Mouse (Mus musculus) neural tube, embryonic 13.5 days (tissue): ENCODE results near the gene Myocd. TPM values are rescaled to one million over a fixed set of nuclear protein-coding genes. Genes with fewer than 3 reads are reported as not detected.

Experiments used
- ATAC-seq: fragments of 200-750 bp; cut with Nextera tagmentation; 2 replicates; pipeline ENCODE4 v1.8.0; 2017; ENCODE audit warnings: low read depth, mild to moderate bottlenecking, moderate TSS enrichment, moderate library complexity
- H3K27ac ChIP-seq: fragments of 300-500 bp; sonication (generic); replicated peaks from 2 replicates; pipeline ENCODE4 v1.5.1; 2015; ENCODE audit warnings: moderate library complexity, mild to moderate bottlenecking, inconsistent platforms
- H3K27me3 ChIP-seq: fragments of 300-500 bp; sonication (generic); 2 replicates; pipeline ENCODE4 v1.6.1; 2015; ENCODE audit warnings: mild to moderate bottlenecking, inconsistent platforms
- H3K36me3 ChIP-seq: fragments of 300-500 bp; sonication (generic); 2 replicates; pipeline ENCODE4 v1.6.1; 2015; ENCODE audit warnings: mild to moderate bottlenecking, inconsistent platforms
- H3K4me1 ChIP-seq: fragments of 300-500 bp; sonication (generic); replicated peaks from 2 replicates; pipeline ENCODE4 v1.6.1; 2015; ENCODE audit warnings: inconsistent platforms
- H3K4me2 ChIP-seq: fragments of 300-500 bp; sonication (generic); 2 replicates; pipeline ENCODE4 v1.6.1; 2015; ENCODE audit warnings: inconsistent platforms, mild to moderate bottlenecking, moderate library complexity
- H3K4me3 ChIP-seq: fragments of 300-500 bp; sonication (generic); 2 replicates; pipeline ENCODE4 v1.5.1; 2015; ENCODE audit warnings: mild to moderate bottlenecking, inconsistent platforms
- H3K9ac ChIP-seq: fragments of 300-500 bp; sonication (generic); 2 replicates; pipeline ENCODE4 v1.6.1; 2015; ENCODE audit warnings: moderate library complexity, mild to moderate bottlenecking, inconsistent platforms
- H3K9me3 ChIP-seq: fragments of 300-500 bp; sonication (generic); 2 replicates; pipeline ENCODE4 v1.6.1; 2016; ENCODE audit warnings: inconsistent platforms
- WGBS: fragments of 180-500 bp; shearing (Covaris S2); methylation state at CpG from one replicate; pipeline ENCODE4 v1.1.7; 2015; 5-methylcytosine and 5-hydroxymethylcytosine counted together
- polyA plus RNA-seq: library from polyadenylated mRNA; unstranded; fragments of >200 nt; fragmentation: Nextera tagmentation; extraction: Ambion mirVana; gene quantifications from 2 replicates; pipeline ENCODE4 v1.2.1, GENCODE M21; 2015

Myocd gene
- polyA plus RNA-seq, 1 experiment from 2014 or later, result 1.0 TPM

GRCm38 (mm10) chr11:65160991-65161880, 108.6 kb downstream of the Myocd start:
- Histone ChIP-seq H3K27ac (no peak overlapping the region), H3K4me1 (peaks cover 25% of the 10 kb centered on the region), H3K9ac (peak overlapping the region; percentile 92), H3K4me2 (peak overlapping the region; percentile 84), H3K27me3 (0 out of 2 replicates have a peak, but pooled peaks cover 10% of the 10 kb centered on the region), H3K36me3 (no peaks in the 10 kb centered on the region), H3K4me3 (peak overlapping the region; percentile 84), H3K9me3 (no peaks in the 10 kb centered on the region)
- 62% methylated on average over 7 of the region's 7 CpGs for WGBS
- ATAC-seq, result 0 out of 2 replicates have a peak, but pooled peaks have one; percentile 8

- 93% methylated on average over 5 of the region's 5 CpGs for WGBS
- Histone ChIP-seq H3K9ac (no peak within 1 kb of the TSS), H3K27ac (no peak within 1 kb of the TSS), H3K27me3 (0 out of 2 replicates have a peak, but pooled peaks cover 10% of the 10 kb centered on the region), H3K36me3 (no peaks in the 10 kb centered on the region), H3K9me3 (no peaks in the 10 kb centered on the region), H3K4me3 (no peak within 1 kb of the TSS), H3K4me1 (peaks cover 25% of the 10 kb centered on the region), H3K4me2 (no peak within 1 kb of the TSS)
- ATAC-seq, result no peak
Observed at GRCm38 (mm10) chr11:65159791-65160190, 110.0 kb downstream of the Myocd start, which contains the start of gene 1700086D15Rik. Gene 1700086D15Rik (minus strand): TSS chr11:65159891.

DNA sequence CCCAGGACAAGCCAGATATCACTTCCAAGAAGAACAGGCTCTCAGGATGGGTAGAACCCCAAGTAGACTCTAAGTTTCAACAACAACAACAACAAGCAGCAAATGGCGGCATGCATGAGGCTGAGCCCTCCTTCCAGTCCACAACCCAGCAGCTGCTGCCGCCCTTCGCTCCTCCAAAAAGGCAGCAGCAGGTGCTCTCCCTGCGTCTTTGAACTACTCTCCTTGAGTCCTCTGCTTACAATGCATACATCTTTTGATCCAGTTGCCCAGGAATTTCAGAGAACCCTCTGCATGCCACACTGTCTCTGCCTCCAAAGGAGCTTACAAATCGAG, 111.2 kb downstream of the Myocd start:
- H3K9me3 ChIP-seq, result no peaks in the 10 kb centered on the region
- 90% methylated on average over 5 of the region's 5 CpGs for WGBS
- no peak overlapping the region for H3K4me3 ChIP-seq
- H3K36me3 ChIP-seq, result no peaks in the 10 kb centered on the region
- no peak overlapping the region for H3K4me2 ChIP-seq
- peaks cover 25% of the 10 kb centered on the region for H3K4me1 ChIP-seq
- H3K9ac ChIP-seq, result no peak overlapping the region
- 0 out of 2 replicates have a peak, but pooled peaks cover 10% of the 10 kb centered on the region for H3K27me3 ChIP-seq
- ATAC-seq, result no peak
- no peak overlapping the region for H3K27ac ChIP-seq

GRCm38 (mm10) chr11:65157966-65158657, 111.7 kb downstream of the Myocd start:
- no peak overlapping the region for H3K4me2 ChIP-seq
- WGBS, result 93% methylated on average over 20 of the region's 20 CpGs
- ATAC-seq, result no peak

DNA sequence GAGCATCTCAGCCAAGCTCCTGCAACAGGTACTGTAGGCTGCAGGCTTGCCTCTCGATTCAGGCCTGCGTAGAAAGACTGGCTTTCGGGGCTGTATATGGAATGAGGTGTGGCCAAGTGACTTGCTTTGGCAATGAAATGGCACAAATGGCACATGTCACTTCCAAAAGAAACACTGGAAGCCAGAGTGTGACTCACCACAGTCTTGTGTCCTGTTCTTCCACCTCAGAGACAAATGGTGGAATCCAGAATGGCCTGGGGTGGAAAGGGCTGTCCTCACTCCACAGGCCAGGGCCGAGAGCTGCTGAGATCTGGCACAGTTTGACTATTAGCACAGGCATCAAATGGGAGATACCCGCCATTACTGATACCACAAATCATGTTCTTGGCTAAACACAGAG, 116.8 kb downstream of the Myocd start:
- H3K4me3 ChIP-seq, result no peak overlapping the region
- no peak for ATAC-seq
- H3K4me2 ChIP-seq, result no peak overlapping the region
- no peaks in the 10 kb centered on the region for H3K36me3 ChIP-seq
- no peak overlapping the region for H3K9ac ChIP-seq
- no peaks in the 10 kb centered on the region for H3K27me3 ChIP-seq
- H3K4me1 ChIP-seq, result peaks cover 8% of the 10 kb centered on the region; the same call in 1 of the 2 replicates
- 81% methylated on average over 5 of the region's 5 CpGs for WGBS
- H3K9me3 ChIP-seq, result no peaks in the 10 kb centered on the region
- H3K27ac ChIP-seq, result no peak overlapping the region

More at GRCm38 (mm10) chr11:65157966-65158657, 111.7 kb downstream of the Myocd start:
- Histone ChIP-seq H3K4me3 (no peak overlapping the region), H3K9me3 (no peaks in the 10 kb centered on the region), H3K27me3 (0 out of 2 replicates have a peak, but pooled peaks cover 10% of the 10 kb centered on the region), H3K9ac (no peak overlapping the region), H3K4me1 (peaks cover 25% of the 10 kb centered on the region), H3K27ac (no peak overlapping the region), H3K36me3 (no peaks in the 10 kb centered on the region)

DNA sequence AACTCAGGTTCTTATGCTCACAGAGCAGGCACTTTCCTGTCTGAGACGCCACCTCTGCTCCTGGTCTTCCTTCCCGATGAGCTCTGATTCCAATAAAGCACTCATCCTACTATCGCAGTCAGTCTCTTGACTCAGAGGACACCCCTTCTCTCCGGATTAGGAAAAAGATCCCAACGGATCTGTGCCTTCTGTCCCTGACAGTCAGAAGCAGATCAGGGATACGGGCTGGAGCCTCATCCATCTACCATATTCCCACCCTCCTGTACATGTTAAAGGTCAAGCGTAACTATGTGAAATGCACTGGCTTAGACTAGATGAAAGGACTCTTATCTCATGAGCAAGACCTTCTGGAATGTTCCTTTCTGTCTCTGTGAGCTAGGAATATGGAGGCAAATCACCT, 121.3 kb downstream of the Myocd start:
- no peak for ATAC-seq
- Histone ChIP-seq H3K27me3 (no peaks in the 10 kb centered on the region), H3K9ac (no peak overlapping the region), H3K4me3 (no peak overlapping the region), H3K36me3 (no peaks in the 10 kb centered on the region), H3K9me3 (no peaks in the 10 kb centered on the region), H3K4me2 (no peak overlapping the region), H3K27ac (no peak overlapping the region), H3K4me1 (no peaks in the 10 kb centered on the region)
- WGBS, result 91% methylated on average over 7 of the region's 7 CpGs

GRCm38 (mm10) chr11:65142838-65143417, 126.9 kb downstream of the Myocd start:
- Histone ChIP-seq H3K27ac (no peak overlapping the region), H3K9me3 (no peaks in the 10 kb centered on the region), H3K9ac (no peak overlapping the region), H3K36me3 (no peaks in the 10 kb centered on the region), H3K27me3 (no peaks in the 10 kb centered on the region), H3K4me1 (no peaks in the 10 kb centered on the region), H3K4me3 (no peak overlapping the region), H3K4me2 (no peak overlapping the region)
- 81% methylated on average over 4 of the region's 4 CpGs for WGBS
- no peak for ATAC-seq

GRCm38 (mm10) chr11:65139030-65139429, 130.8 kb downstream of the Myocd start:
- no peaks in the 10 kb centered on the region for H3K27me3 ChIP-seq
- H3K4me1 ChIP-seq, result peaks cover 5% of the 10 kb centered on the region
- ATAC-seq, result no peak
- H3K9me3 ChIP-seq, result no peaks in the 10 kb centered on the region
- H3K4me2 ChIP-seq, result no peak overlapping the region
- no peak overlapping the region for H3K4me3 ChIP-seq
- H3K36me3 ChIP-seq, result no peaks in the 10 kb centered on the region
- 91% methylated on average over 3 of the region's 3 CpGs for WGBS
- H3K27ac ChIP-seq, result no peak overlapping the region
- H3K9ac ChIP-seq, result no peak overlapping the region

GRCm38 (mm10) chr11:65137145-65137652, 132.6 kb downstream of the Myocd start:
- H3K36me3 ChIP-seq, result no peaks in the 10 kb centered on the region
- H3K27ac ChIP-seq, result no peak overlapping the region
- H3K27me3 ChIP-seq, result no peaks in the 10 kb centered on the region
- no peak for ATAC-seq
- H3K4me2 ChIP-seq, result no peak overlapping the region
- peaks cover 5% of the 10 kb centered on the region for H3K4me1 ChIP-seq
- no peak overlapping the region for H3K4me3 ChIP-seq
- no peaks in the 10 kb centered on the region for H3K9me3 ChIP-seq
- 60% methylated on average over 2 of the region's 2 CpGs for WGBS
- no peak overlapping the region for H3K9ac ChIP-seq

DNA sequence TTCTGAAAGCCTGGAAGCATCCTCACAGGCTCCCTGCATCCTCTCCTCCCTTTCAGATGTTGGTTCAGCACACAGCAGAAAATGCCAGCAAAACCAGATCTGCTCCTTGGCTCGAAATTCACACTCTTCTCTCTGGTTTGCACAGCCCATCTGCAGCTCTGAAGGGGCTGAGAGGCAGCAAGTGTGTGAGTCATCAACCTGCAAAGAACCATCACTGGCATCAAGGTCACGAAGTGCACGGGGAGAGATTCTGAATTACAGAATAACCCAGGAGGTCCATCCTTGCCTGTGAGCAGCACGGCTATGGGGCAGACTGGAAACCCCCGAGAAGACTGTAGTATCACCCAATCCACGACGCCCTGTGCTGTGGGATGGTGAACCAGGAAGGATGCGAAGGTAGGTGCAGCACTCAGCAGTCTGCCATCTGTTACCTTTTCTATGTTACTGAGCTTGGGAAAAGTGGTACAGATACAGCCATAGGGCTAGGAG, 134.5 kb downstream of the Myocd start:
- Histone ChIP-seq H3K9ac (no peak overlapping the region), H3K27ac (no peak overlapping the region), H3K9me3 (no peaks in the 10 kb centered on the region), H3K4me3 (no peak overlapping the region), H3K36me3 (0 out of 2 replicates have a peak, but pooled peaks cover 4% of the 10 kb centered on the region), H3K27me3 (no peaks in the 10 kb centered on the region), H3K4me2 (no peak overlapping the region), H3K4me1 (peaks cover 5% of the 10 kb centered on the region)
- 88% methylated on average over 8 of the region's 8 CpGs for WGBS
- no peak for ATAC-seq

- Histone ChIP-seq H3K27ac (no peak overlapping the region), H3K4me1 (peaks cover 5% of the 10 kb centered on the region), H3K36me3 (0 out of 2 replicates have a peak, but pooled peaks cover 4% of the 10 kb centered on the region), H3K4me3 (no peak overlapping the region), H3K9ac (no peak overlapping the region), H3K9me3 (no peaks in the 10 kb centered on the region), H3K4me2 (no peak overlapping the region), H3K27me3 (no peaks in the 10 kb centered on the region)
- WGBS, result 90% methylated on average over 4 of the region's 4 CpGs
- no peak for ATAC-seq
Observed at GRCm38 (mm10) chr11:65133661-65134060, 136.1 kb downstream of the Myocd start.
